Mouse (Mus musculus): ENCODE measurements at regions not wholly inside any gene's neighbourhood (a gene's known extent, or its start where the extent isn't known, plus 50 kb on each side); places are given as distances from the start of the nearest gene placed in this dataset.
"Not testable (repeated sequence)": the region's sequence is repeated elsewhere in the genome, so short reads cannot be mapped to it uniquely, and the experiment has no call there.

- H3K4me3 ChIP-seq (ENCODE audit: insufficient read depth, low read depth, low read length); H3K27ac ChIP-seq (ENCODE audit: insufficient read depth, low read depth, low read length); H3K4me1 ChIP-seq (ENCODE audit: control insufficient read depth, insufficient read depth, low read length): not testable (repeated sequence)
- 89% methylated on average over 9 of the region's 14 CpGs for WGBS
Measured at GRCm38 (mm10) chr6:47745856-47746255, 67.4 kb downstream of the Pdia4 start.

GRCm38 (mm10) chr6:47743856-47744255, 69.4 kb downstream of the Pdia4 start:
- H3K27ac ChIP-seq (ENCODE audit: insufficient read depth, low read depth, low read length); H3K4me1 ChIP-seq (ENCODE audit: control insufficient read depth, insufficient read depth, low read length): not testable (repeated sequence)
- peak overlapping the region; percentile 34 for H3K4me3 ChIP-seq (ENCODE audit: insufficient read depth, low read depth, low read length)
- 8% methylated on average over 6 of the region's 20 CpGs for WGBS

GRCm38 (mm10) chr6:47740216-47740615, 73.0 kb downstream of the Pdia4 start:
- 6% methylated on average over 22 of the region's 47 CpGs for WGBS
- H3K4me1 ChIP-seq (ENCODE audit: control insufficient read depth, insufficient read depth, low read length): not testable (repeated sequence)
- peak overlapping the region; percentile 62; the same call in 1 of the 2 replicates for H3K27ac ChIP-seq (ENCODE audit: insufficient read depth, low read depth, low read length)
- peak overlapping the region; percentile 66 for H3K4me3 ChIP-seq (ENCODE audit: insufficient read depth, low read depth, low read length)

- WGBS: 7% methylated on average over 14 of the region's 26 CpGs
- H3K4me3 ChIP-seq (ENCODE audit: insufficient read depth, low read depth, low read length): peak overlapping the region; percentile 16; the same call in 1 of the 2 replicates
Measured at GRCm38 (mm10) chr6:47739696-47740095, 73.5 kb downstream of the Pdia4 start.

DNA sequence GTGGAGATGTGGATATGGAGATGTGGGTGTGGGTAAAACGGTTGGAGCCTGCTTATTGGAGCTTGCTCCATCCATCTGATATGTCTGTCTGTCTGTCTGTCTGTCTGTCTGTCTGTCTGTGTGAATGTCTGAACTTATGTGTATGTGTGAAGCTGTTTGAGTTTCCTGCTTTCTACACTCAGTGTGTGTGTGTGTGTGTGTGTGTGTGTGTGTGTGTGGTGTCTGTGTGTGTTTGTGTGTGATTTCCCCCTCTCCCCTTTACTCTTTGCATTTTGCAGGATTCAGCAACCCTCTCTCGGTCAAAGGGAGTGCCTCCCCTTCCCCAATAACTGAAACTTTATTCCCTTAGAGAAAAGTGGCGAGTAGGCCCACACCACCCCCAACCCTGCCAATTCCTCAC, 75.3 kb downstream of the Pdia4 start:
- not testable (repeated sequence) for H3K4me1 ChIP-seq (ENCODE audit: control insufficient read depth, insufficient read depth, low read length); H3K4me3 ChIP-seq (ENCODE audit: insufficient read depth, low read depth, low read length); H3K27ac ChIP-seq (ENCODE audit: insufficient read depth, low read depth, low read length)
- WGBS: no CpG with 5 or more reads among the region's 3 CpGs

More at GRCm38 (mm10) chr6:47739696-47740095, 73.5 kb downstream of the Pdia4 start:
- H3K4me1 ChIP-seq (ENCODE audit: control insufficient read depth, insufficient read depth, low read length); H3K27ac ChIP-seq (ENCODE audit: insufficient read depth, low read depth, low read length): not testable (repeated sequence)

All from olfactory bulb, adult 2 months (tissue).